Mouse (Mus musculus) limb, embryonic 14.5 days (tissue): ENCODE data around the gene Abraxas2. TPM values are rescaled to one million over a fixed set of nuclear protein-coding genes. Genes with fewer than 3 reads are reported as not detected.

Source experiments
- ATAC-seq: fragments of 200-750 bp; cut with Nextera tagmentation; 2 replicates; pipeline ENCODE4 v1.8.0; 2017; ENCODE audit warnings: low read depth, moderate number of reproducible peaks, moderate TSS enrichment; ENCODE audit not compliant: low FRiP score
- DNase-seq: peaks from one replicate; pipeline ENCODE4 v3.0.0-alpha.2; 2015; ENCODE audit warnings: low spot score
- H3K27ac ChIP-seq: fragments of 300-500 bp; sonication (generic); replicated peaks from 2 replicates; pipeline ENCODE4 v1.5.1; 2014; ENCODE audit warnings: low read depth, mild to moderate bottlenecking, low read length, moderate library complexity, mixed read lengths
- H3K27me3 ChIP-seq: fragments of 300-500 bp; sonication (generic); 2 replicates; pipeline ENCODE4 v1.6.1; 2014; ENCODE audit warnings: low read length, mixed read lengths; ENCODE audit not compliant: control insufficient read depth, insufficient read depth
- H3K36me3 ChIP-seq: fragments of 300-500 bp; sonication (generic); 2 replicates; pipeline ENCODE4 v1.6.1; 2014; ENCODE audit warnings: mild to moderate bottlenecking, low read length, moderate library complexity, mixed read lengths; ENCODE audit not compliant: control insufficient read depth, insufficient read depth
- H3K4me1 ChIP-seq: fragments of 300-500 bp; sonication (generic); 2 replicates; pipeline ENCODE4 v1.6.1; 2014; ENCODE audit warnings: antibody characterized with exemption, low read length, mixed read lengths; ENCODE audit not compliant: control insufficient read depth, insufficient read depth
- H3K4me2 ChIP-seq: fragments of 300-500 bp; sonication (generic); replicated peaks from 2 replicates; pipeline ENCODE4 v1.6.1; 2014; ENCODE audit warnings: low read depth, mild to moderate bottlenecking, low read length, moderate library complexity; ENCODE audit not compliant: severe bottlenecking
- H3K4me3 ChIP-seq: fragments of 300-500 bp; sonication (generic); replicated peaks from 2 replicates; pipeline ENCODE4 v1.5.1; 2014; ENCODE audit warnings: low read length
- H3K9ac ChIP-seq: fragments of 300-500 bp; sonication (generic); 2 replicates; pipeline ENCODE4 v1.6.1; 2014; ENCODE audit warnings: mild to moderate bottlenecking, low read depth, low read length, moderate library complexity; ENCODE audit not compliant: severe bottlenecking
- H3K9me3 ChIP-seq: fragments of 300-500 bp; sonication (generic); 2 replicates; pipeline ENCODE4 v1.6.1; 2016; ENCODE audit warnings: low read length; ENCODE audit not compliant: control insufficient read depth
- POLR2A ChIP-seq: fragments of 200-500 bp; IDR thresholded peaks from 2 replicates; pipeline ENCODE4 v1.8.0; 2012; ENCODE audit warnings: inconsistent platforms, mild to moderate bottlenecking, moderate library complexity, borderline replicate concordance; ENCODE audit not compliant: insufficient read depth, insufficient read length; ENCODE audit errors: extremely low read depth
- WGBS: fragments of 180-500 bp; shearing (Covaris S2); extraction: QIAGEN DNeasy Blood & Tissue Kit; methylation state at CpG from one replicate; pipeline ENCODE4 v1.1.7; 2014; 5-methylcytosine and 5-hydroxymethylcytosine counted together
- polyA plus RNA-seq, 2 experiments: library from polyadenylated mRNA; depleted of rRNA in 1 of 2; stranded (reverse) in 1 of 2; unstranded in 1 of 2; fragments of >200 nt; fragmentation: Nextera tagmentation in 1 of 2; extraction: Ambion mirVana in 1 of 2; gene quantifications; 2 replicates each; pipeline versions ENCODE4 v1.2.1 to v1.2.3; 2012 to 2014

The Abraxas2 gene
- polyA plus RNA-seq, 2 experiments = 29.5 to 38.1 TPM

DNA sequence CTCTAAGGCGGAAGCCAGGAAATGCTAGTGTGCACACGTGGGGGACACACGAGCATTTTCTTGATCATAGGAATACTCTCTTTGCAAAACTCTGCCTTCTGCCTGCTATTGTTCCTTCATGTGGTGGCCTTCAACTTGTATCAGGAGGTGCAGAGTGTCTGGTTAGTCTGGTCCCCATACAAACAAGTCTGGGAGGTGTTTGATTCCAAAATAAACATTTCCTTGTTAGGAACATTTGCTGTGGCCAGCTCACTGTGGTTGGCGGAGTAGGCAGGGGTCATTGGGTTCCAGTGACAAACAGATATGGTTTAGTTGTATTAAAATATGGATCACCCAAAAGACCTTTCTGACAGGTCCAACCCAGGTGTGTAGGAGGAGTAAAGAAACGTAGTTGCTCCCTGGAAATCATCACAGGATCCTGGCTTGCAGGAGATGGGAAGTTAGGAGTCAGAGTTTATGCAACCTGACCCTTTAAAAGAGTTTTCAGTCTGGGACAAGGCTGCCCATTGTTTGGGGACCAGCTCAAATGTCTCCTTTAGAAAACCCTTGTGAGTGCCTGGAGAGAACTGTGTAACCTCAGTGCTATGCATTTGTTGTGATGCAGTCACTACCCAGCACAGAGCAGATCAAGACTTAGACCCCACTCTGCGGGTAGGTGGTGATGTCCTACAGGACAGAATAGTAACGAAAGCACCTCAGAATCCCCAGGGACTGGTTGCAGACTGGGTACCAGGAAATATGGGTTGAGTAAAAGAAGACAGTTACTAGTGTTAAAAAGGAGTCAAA lies 28.2 kb downstream of the Abraxas2 start:
- Histone ChIP-seq H3K4me2 (no peak overlapping the region), H3K27me3 (no peaks in the 10 kb centered on the region), H3K4me3 (no peak overlapping the region), H3K36me3 (peaks cover 34% of the 10 kb centered on the region), H3K9ac (no peak overlapping the region), H3K4me1 (no peaks in the 10 kb centered on the region), H3K9me3 (no peaks in the 10 kb centered on the region), H3K27ac (no peak overlapping the region)
- no peak for TF ChIP-seq POLR2A
- no peak for ATAC-seq
- no peak for DNase-seq
- WGBS = 65% methylated on average over 7 of the region's 7 CpGs

DNA sequence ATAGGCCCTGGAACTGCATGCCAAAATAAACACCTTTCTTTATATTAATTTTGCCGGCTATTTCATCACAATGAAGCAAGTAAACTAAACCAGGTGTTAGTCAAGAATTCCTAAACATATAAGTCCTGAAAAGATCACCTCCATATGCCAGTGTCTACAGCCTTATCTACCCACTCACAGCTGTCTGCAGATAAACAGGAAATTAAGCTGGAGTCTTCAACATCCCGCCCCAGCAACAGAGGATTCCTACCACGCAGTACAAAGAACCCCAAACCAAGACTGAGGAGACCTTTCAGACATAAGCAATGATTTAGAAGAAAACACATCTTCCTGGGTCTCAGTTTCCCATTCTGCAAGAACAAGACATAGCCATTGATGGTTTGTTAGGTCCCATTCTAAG lies 29.0 kb downstream of the Abraxas2 start:
- H3K27ac ChIP-seq = no peak overlapping the region
- no peak for ATAC-seq
- 70% methylated on average over 3 of the region's 3 CpGs for WGBS

GRCm38 (mm10) chr7:132888518-132889249 lies 29.7 kb downstream of the Abraxas2 start:
- Histone ChIP-seq H3K9ac (no peak overlapping the region), H3K27ac (no peak overlapping the region), H3K4me3 (no peak overlapping the region), H3K36me3 (peaks cover 19% of the 10 kb centered on the region), H3K9me3 (no peaks in the 10 kb centered on the region), H3K4me1 (no peaks in the 10 kb centered on the region), H3K4me2 (no peak overlapping the region), H3K27me3 (no peaks in the 10 kb centered on the region)
- DNase-seq (no peak), ATAC-seq (no peak)
- no peak for TF ChIP-seq POLR2A
- 68% methylated on average over 4 of the region's 4 CpGs for WGBS

More for the DNA sequence above, 29.0 kb downstream of the Abraxas2 start:
- TF ChIP-seq POLR2A = no peak
- Histone ChIP-seq H3K4me3 (no peak overlapping the region), H3K36me3 (peaks cover 25% of the 10 kb centered on the region), H3K4me2 (no peak overlapping the region), H3K4me1 (no peaks in the 10 kb centered on the region), H3K9ac (no peak overlapping the region), H3K27me3 (no peaks in the 10 kb centered on the region), H3K9me3 (no peaks in the 10 kb centered on the region)
- no peak for DNase-seq

DNA sequence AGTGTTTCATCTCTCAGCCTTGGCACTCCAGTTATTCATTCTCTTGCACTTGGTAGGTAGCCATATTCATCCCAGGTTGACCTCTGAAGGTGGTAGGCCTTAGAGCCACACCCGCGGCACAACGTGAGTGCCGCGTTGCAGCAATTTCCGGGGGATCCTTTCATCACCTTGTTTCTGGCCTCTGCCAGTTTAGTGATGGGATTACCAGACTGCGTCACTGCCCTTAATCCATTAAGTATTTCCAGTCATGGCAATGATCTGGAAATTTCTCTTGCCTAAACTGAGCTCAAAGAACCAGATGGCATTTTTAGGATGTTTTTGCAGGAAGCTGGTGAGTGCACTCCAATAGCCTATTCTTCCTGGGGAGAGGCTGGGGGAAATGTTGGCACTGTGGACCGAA lies 30.7 kb downstream of the Abraxas2 start:
- H3K27me3 ChIP-seq = no peaks in the 10 kb centered on the region

DNA sequence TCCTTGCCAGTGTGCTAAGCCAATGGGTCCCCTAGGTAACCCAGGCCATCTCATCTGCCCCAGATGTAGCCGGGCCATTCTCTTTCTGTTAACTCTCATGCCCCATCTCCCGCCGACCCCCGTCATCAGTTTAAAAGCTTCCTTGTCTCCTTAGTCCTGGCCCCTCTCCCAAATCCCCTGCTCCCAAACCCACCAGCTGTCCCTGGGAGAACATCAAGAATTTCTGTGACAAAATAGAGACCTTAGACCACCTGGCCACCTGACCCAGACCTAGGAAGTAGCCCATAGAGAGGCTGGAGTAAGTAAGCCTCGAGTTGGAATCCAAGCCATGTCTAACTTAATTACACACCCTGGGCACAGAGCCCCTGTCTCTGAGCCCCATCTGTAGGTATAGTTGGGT lies 31.2 kb downstream of the Abraxas2 start:
- H3K4me2 ChIP-seq = no peak overlapping the region
- H3K9me3 ChIP-seq = no peaks in the 10 kb centered on the region
- no peaks in the 10 kb centered on the region for H3K4me1 ChIP-seq
- no peak overlapping the region for H3K9ac ChIP-seq
- no peak overlapping the region for H3K27ac ChIP-seq
- no peak for DNase-seq
- no peaks in the 10 kb centered on the region for H3K27me3 ChIP-seq
- ATAC-seq = no peak
- no peak for TF ChIP-seq POLR2A
- H3K4me3 ChIP-seq = no peak overlapping the region
- H3K36me3 ChIP-seq = 0 out of 2 replicates have a peak, but pooled peaks cover 4% of the 10 kb centered on the region
- WGBS = 83% methylated on average over 5 of the region's 5 CpGs

More for the DNA sequence above, 30.7 kb downstream of the Abraxas2 start:
- no peak overlapping the region for H3K4me3 ChIP-seq
- H3K4me1 ChIP-seq = no peaks in the 10 kb centered on the region
- H3K9me3 ChIP-seq = no peaks in the 10 kb centered on the region
- no peak for TF ChIP-seq POLR2A
- 84% methylated on average over 8 of the region's 8 CpGs for WGBS
- DNase-seq (no peak), ATAC-seq (no peak)
- no peak overlapping the region for H3K9ac ChIP-seq
- H3K36me3 ChIP-seq = peaks cover 9% of the 10 kb centered on the region
- H3K4me2 ChIP-seq = no peak overlapping the region
- H3K27ac ChIP-seq = no peak overlapping the region
